Mouse (Mus musculus): ENCODE measurements around the gene Apol7e.

DNA sequence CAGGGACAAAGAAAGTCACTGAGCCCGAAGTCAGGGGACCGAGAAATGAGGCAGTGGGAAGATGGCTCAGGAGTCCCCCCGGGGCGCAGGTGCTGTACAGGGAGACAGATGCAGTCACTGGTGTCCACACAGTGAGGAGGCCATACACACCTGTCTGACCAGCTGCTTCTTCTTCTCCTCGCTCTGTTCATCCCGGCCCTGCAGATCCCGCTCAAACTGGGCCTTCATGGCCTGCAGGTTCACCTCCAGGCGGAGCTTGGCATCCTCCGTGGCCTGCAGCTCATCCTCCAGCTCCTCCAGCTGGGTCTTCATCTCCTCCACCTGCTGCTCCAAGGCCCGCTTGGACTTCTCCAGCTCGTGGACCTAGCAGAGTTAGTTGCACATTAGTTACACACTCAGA lies 68.3 kb downstream of the Apol7e start:
- TF ChIP-seq CTCF (IDR thresholded peaks at IDR 0.05; ENCODE audit: borderline replicate concordance, control insufficient read depth, extremely low read depth, insufficient read depth, low read length, poor library complexity) (no peak), POLR2A (IDR thresholded peaks at IDR 0.05; ENCODE audit: control insufficient read depth, extremely low read depth, insufficient read depth, low read length, poor library complexity) (no peak)
